Mouse (Mus musculus): Measurements from ENCODE around the gene Zbtb46.

DNA sequence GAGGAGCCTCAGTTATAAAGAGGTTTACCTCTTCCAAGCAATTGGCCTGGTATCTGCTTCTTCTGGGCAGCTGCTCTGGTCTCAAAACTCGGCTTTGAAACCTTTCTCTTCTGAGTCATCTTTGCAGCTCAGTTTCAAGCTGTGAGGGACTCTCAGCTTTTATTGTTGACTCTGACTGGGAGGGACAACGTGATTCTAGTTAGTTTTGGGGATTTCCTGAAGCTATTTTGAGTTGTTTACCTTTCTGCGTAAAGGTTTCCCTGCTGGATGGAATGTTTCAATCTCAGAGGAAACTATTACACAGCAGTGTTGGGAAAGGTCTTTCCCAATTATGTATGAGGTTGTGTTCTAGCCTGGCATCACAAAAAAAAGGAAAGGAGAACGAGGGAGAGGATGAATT lies 39.4 kb upstream of the Zbtb46 start:
- TF ChIP-seq CTCF (IDR thresholded peaks at IDR 0.05; ENCODE audit: control insufficient read depth, insufficient read depth, insufficient replicate concordance, low read depth, low read length) (no peak), POLR2A (IDR thresholded peaks at IDR 0.05; ENCODE audit: control insufficient read depth, low read depth, low read length) (no peak)

Measured in testis, adult 2 months (tissue).